Mouse (Mus musculus) CH12F3 (cell line): ENCODE measurements around the gene Ikzf2.

Experiments used
- in situ Hi-C: fragments of 300-500 bp; cut with MboI; formaldehyde crosslinking; loops from 2 replicates; pipeline ENCODE4 v1.14.3; 2020; ENCODE audit warnings: low sequenced_read_pairs

The Ikzf2 gene

GRCm38 (mm10) chr1:69687076-69687991 lies at the start of gene Ikzf2:
Gene Ikzf2, minus strand, starts transcription at chr1:69687245.
- in situ Hi-C loops = no loop called here

DNA sequence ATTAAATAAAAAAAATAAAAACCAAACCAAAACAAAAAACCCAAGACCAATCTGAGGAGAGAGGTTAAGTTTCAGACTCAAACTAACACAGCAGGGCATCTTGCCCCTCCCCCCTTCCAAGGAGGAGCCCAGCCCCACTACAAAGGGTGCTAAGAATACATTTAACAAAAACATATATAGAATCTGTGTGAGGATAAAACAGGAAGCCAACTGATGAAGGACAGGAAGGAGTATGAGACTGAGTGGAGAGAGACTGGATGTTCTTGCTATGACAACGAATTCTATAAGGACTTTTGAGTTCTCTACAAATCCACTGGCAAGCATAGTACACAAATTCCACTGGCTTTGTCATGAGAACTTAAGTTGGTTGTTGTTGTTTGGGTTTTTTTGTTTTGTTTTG lies 42.7 kb upstream of the Ikzf2 start:
- in situ Hi-C loops = no loop called here

DNA sequence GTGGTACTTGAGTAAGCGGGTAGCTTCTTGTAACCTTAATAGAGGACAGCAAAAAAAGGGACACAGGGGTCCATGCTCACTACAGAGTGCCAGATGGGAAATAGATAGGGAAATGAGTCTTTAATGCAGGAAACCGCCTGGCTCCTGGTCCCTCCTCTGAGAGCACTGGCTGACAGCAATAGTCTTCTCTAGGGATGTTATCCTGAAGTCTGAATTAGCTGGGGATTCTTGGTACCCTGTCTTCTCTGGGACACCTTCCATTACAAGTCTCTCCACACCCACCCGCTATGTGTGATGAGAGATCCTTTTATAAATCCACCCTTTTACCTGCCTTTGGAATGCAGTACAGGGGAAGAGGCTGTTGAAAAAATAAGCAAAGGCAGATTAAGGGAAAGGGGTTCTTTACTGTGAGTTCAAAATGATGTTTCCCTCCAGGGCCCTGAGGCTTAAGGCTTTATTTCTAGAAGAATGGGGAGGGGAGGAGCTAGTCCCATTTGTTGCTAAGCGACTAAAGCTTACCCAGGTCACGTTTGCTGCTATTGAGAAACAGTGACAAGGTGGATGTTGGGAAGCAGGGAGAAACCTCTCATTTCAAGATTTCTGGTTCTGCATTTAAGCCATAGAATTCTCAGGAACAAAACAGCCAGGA lies 42.1 kb upstream of the Ikzf2 start:
- in situ Hi-C loops = no loop called here

DNA sequence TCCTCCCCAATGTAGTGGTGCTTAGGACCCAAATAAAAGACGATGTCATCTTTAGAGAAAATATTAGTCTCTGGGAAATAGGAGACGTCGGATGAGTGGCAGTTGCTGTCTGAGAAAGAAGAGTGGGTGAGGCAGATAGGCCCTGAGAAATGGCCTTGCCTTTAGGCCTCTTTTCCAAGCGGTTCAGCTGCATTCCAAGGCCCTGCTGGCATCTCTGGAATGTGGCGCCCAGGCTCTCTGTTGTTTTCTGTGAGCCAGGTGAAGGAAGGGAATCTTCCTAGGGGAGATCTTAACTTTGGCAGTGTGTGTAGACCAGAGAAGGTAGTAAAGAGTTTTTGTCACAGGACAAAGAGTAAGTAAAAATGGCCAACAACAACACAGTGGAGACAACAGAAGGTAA lies 40.9 kb upstream of the Ikzf2 start:
- in situ Hi-C loops = no loop called here

- in situ Hi-C loops = no loop called here
These were observed 30.1 kb upstream of the Ikzf2 start for GRCm38 (mm10) chr1:69717107-69717506.

DNA sequence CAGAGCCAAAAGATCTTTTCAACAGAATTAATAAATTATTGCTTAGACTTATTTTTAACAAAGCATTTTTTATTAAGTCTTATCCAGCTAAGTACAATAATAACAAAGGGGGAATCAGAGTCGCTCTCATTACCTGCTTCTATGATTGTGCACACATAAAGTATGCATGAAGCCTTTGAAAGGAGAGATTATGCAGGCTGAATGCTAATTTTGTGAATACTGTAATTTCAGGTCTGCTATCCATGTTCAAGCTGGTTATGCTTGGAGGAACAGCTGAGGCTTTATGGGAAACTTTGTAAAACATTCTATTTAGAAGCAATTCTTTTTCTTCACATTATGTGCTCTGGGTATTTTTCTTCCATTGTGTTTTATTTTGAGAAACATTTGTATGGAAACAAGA lies 21.5 kb upstream of the Ikzf2 start:
- in situ Hi-C loops = no loop called here

- in situ Hi-C loops = no loop called here
These were observed 16.6 kb upstream of the Ikzf2 start for GRCm38 (mm10) chr1:69703506-69704156.

DNA sequence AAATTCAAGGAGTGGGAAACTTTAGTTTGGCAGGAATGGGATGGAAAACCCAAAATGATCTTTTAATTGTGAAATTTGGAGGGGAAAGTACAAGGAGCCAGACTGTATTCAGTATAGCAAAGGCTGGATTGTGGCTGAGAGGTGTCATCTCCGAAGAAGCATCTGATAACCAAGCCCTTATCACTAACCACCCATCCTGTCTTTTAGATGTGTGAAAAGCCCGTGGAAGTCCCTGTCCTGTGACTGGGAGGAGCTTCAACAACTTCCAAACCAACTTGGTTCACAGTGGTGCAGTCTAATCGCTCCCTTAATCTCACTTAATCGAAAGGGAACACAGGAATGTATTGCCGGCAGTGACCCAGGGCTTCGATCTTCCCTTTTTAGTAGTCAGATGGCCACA lies 4.9 kb upstream of the Ikzf2 start:
- in situ Hi-C loops = no loop called here

- in situ Hi-C loops = no loop called here
These were observed 1.9 kb upstream of the Ikzf2 start for GRCm38 (mm10) chr1:69688961-69689360.

GRCm38 (mm10) chr1:69688118-69688517 lies 1.1 kb upstream of the Ikzf2 start:
- in situ Hi-C loops = no loop called here

- in situ Hi-C loops = no loop called here
These were observed 337 bp downstream of the Ikzf2 start for GRCm38 (mm10) chr1:69686741-69687075.

DNA sequence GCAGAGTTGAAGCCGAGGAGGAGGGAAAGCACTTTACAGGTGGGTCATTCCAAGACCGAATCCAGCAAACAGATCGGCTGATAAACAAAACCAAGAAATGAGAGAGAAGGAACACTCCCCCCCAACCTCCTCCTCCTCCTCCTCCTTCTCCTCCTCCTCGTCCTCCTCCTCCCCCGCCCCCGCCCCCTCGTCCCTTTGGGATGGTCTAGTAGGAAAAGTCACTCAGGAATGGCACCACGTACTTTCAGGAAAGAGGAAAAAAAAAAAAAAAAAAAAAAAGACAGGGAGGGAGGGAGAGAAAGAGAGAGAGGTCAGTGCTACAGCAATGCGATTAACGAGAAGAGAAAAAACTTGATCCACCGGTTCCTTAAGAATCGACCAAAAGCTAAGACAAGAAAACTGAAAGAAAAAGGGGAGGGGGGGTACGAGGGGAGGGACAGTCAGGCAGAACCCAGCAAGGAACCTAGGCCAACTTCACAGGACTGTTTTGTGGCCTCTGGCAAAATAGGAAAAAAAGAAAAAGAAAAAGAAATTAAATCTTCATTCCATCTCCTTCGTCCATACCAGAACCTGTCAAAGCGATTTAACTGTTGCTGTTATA lies 1.1 kb downstream of the Ikzf2 start:
- in situ Hi-C loops = no loop called here

- in situ Hi-C loops = no loop called here
These were observed 1.8 kb downstream of the Ikzf2 start for GRCm38 (mm10) chr1:69685049-69685889.

DNA sequence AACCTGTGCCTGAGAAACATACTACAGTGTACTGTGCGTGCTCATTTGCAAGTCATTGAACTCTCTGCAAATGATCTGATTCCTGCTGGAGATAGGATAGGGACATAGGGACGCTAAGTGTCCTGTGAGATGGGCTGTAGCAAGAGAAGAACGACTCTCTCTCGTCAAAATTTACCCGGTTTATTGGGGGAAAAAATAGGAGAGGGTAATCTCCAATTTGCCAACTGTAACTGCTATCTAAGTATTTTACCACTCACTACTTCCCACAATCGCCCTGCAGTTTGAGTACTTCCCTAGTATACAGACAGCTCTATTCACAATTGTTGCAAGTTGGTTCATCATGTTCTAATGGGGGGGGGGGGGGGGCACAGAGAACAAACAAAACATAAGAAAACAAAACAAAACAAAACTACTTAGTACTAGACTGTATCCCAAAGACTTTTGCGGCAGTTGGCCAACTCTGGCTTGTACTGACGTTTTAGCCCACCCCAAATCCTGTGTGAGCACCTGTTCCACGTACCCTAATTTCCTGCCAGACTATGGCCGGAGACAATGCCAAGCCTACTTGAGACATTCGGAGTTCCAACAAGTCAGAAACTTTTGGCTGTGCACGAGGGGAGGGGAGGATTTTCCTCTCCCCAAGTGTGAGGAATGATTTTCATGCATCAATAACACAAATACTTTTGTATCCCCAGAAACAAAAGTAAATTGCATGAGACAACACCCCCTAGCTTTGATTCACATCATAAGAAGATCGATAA lies 2.6 kb downstream of the Ikzf2 start:
- in situ Hi-C loops = no loop called here

- in situ Hi-C loops = no loop called here
These were observed 3.2 kb downstream of the Ikzf2 start for GRCm38 (mm10) chr1:69683851-69684250.

- in situ Hi-C loops = no loop called here
These were observed 4.0 kb downstream of the Ikzf2 start for GRCm38 (mm10) chr1:69683058-69683457.

GRCm38 (mm10) chr1:69682261-69682660 lies 4.8 kb downstream of the Ikzf2 start:
- in situ Hi-C loops = no loop called here

GRCm38 (mm10) chr1:69681003-69681402 lies 6.0 kb downstream of the Ikzf2 start:
- in situ Hi-C loops = no loop called here

- in situ Hi-C loops = no loop called here
These were observed 6.5 kb downstream of the Ikzf2 start for GRCm38 (mm10) chr1:69680501-69680900.

DNA sequence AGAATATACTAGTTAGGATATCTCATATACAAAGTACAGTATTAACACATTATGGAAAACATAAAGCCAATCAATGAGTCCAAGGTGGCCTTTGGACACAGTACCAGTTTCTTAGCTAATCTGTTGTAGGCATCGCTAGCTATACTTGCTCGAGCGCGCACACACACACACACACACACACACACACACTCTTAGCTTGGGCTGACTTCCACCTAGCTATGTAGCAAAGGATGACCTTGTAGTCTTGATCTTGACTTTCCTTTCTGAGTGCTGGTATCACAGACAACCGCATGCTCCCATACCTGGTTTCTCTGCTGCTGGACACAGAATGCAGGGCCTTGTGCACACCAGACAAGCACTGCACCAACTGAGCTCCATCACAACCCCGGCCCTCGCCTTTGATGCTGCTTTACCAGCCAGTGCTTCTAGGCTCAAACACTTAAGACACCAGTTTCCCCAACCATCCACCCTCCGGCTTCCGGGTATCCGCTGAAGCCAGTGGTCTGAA lies 17.1 kb downstream of the Ikzf2 start:
- in situ Hi-C loops = no loop called here
